Mouse (Mus musculus) erythroblast, embryonic 14.5 days (primary cell): ENCODE measurements around the gene 1700061G19Rik.

Source experiments
- GATA1 ChIP-seq: IDR thresholded peaks from 2 replicates; pipeline ENCODE4 v1.6.1; 2012; ENCODE audit warnings: low read length, inconsistent platforms, mixed read lengths
- TAL1 ChIP-seq: IDR thresholded peaks from 3 replicates; pipeline ENCODE4 v1.6.1; 2012; ENCODE audit warnings: low read length, inconsistent platforms, mixed read lengths

DNA sequence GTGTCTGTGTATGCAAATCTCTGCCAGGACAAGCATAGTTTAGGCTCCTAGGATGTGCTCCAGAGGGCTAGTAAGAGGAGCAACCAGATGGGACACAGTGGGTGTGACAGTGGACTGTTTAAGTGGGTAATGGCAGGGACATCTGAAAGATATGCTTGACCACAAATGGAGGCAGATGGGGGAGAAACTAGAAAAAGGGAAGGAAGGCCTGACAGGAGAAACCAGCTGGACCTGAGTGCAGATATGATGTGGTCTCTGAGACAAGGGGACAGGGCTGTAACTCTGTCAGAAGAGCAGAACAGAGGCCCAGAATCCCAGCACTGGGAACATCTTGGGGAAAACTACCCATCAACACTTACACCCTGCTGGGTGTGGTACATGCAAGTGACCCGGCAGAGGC lies 54.3 kb downstream of the 1700061G19Rik start:
- TF ChIP-seq GATA1 (no peak), TAL1 (no peak)
